Mouse (Mus musculus) adrenal gland, adult 18-20 months (tissue): ENCODE data around the gene Lrp10. TPM values are rescaled to one million over a fixed set of nuclear protein-coding genes. Genes with fewer than 3 reads are reported as not detected.
A peak's percentile ranks its signal among the peaks of the same experiment; 100 is the strongest.

ENCODE experiments used
- DNase-seq, 2 experiments: peaks; one replicate each; pipeline ENCODE4 v3.0.0; 2021 to 2022; ENCODE audit warnings: low spot score in 2 of 2
- long read RNA-seq, 2 experiments: library from polyadenylated mRNA; stranded (forward); transcript quantifications; one replicate each; pipeline ENCODE4 v2.0.0; 2021
- total RNA-seq, 2 experiments: library from RNA; stranded (reverse); gene quantifications; 1 replicate in 1 of 2; 2 replicates in 1 of 2; pipeline ENCODE4 v1.2.3; 2021

The Lrp10 gene
- total RNA-seq = 100 to 1,000 TPM in 1 of 2 experiments, 10 to 100 TPM in 1; 95.4 to 119 TPM
- long read RNA-seq, experiment 1, full-length matches to known transcripts = 160 of 183 reads
- long read RNA-seq, experiment 1, partial matches to known transcripts = 10 of 183 reads
- long read RNA-seq, experiment 1, other reads (novel, unspliced or antisense) = 13 of 183 reads
- long read RNA-seq, experiment 2, full-length matches to known transcripts = 75 of 128 reads
- long read RNA-seq, experiment 2, partial matches to known transcripts = 35 of 128 reads
- long read RNA-seq, experiment 2, other reads (novel, unspliced or antisense) = 18 of 128 reads

DNA sequence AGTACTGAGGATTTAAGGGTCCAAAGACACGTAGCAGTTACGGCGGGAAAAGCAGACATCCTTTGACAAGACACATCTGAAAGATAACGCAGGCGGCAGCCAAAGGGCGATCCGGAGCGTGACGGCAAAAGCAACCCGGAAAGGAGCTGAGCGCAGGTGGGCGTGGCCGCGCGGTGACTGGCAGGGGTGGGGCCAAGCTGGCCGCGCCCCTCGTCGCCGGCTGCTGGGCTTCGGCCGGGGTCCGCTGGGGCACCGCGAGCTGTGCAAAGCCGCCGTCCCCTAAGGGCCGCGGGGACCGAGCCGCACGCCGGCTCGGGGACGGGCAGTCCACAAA lies at the start of gene Lrp10:
Gene Lrp10 (plus strand): TSS at position 179 of the 334 bp plus-strand sequence.
- peak; percentile 90 for DNase-seq

DNA sequence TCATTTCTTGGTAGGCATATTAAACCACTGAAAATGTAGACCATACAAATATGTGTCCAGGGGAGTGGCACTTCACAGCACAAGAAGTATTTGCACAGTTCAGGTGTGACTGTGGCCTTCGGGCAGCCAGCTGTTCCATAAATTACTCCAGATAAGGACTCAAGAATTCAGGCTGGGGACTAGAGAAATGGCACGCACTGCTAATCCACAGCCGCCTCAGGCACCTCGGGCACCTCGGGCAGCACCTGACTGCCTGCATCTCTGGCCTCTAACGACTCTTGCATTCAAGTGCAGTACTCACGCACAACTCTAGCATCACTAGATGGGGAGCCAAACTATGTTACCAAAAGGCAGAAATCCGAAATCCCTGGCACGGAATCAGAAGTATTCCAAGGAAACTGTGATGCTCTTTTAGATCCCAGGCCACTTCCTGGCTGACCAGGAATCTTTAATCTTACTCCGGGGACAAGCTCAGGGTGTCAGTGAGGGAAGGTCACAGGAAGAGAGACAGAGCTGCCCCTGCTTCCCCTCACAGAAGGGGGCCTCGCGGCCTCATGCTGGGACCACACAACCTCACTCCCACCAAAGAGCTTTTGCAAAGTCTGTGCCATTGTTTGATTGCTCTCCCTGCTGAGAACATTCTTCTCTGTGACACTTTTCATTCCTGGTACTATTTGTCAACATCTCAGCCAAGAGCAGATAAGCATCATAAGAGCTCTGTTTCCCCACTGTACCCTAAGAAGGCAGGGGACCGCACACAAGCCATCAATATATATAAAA lies 48.5 kb upstream of the Lrp10 start:
- no peak for DNase-seq

DNA sequence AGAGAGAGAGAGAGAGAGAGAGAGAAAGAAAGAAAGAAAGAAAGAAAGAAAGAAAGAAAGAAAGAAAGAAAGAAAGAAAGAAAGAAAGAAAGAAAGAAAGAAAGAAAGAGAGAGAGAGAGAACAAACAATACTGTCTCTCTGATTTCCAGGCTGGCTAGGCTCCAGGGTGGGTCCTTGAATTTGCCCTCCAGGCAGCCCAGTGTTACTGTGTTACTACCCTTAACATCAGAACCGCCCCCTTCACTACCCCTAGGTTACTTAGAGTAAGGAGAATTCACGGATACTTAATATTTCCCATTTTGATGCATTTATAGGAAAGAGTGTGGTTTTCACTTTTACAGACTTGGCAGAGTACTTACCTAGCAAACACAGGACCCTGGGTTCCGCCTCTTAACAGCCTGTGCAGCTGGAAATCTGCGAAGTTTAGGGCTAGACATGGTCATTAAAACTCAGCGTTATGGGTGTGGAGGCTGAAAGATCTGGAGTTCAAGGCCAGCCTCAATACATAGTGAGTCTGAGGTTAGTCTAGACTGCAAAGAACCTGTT lies 47.6 kb upstream of the Lrp10 start:
- no peak for DNase-seq

DNA sequence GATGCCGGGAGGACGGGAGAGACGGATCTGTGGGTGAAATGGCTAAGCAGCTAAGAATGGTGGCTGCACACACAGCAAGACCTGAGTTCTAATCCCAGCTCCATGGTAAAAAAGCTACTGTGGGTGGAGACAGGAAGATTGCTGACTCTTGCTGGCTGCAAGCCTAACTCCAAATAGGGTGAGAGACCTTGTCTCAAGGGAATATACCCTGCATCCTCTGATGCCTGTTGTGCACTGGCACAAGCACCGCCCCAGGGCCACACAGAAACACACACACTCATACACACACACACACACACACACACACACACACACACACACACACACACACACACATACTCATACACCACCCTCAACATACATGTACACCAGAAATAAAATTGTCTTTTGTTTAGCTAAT lies 47.1 kb upstream of the Lrp10 start:
- DNase-seq = no peak

DNA sequence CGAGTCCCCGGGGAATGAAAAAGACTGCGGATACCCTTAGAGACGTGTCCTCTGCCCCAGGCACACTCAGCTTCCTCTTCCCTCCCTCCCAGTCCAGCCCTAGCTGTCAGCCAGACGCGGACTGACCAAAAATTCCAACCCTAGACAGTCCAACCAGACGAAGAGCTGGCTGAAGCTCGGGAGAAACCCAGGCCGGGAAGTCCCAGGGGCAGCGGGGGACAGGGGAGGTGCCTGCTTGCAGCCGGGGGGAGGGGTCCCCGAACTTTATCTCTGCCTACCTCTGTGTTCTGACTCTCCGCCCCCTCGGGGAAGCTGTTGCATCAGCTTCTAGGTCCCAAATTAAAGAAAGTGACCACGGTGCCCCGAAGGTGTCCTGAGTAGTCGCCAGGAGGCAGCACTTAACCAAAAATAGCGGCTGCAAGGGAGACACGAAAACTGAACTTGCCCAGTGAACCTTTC lies 46.3 kb upstream of the Lrp10 start, which contains the start of gene Slc7a7:
Gene Slc7a7 (minus strand): TSS at position 158 of the 459 bp plus-strand sequence.
- DNase-seq = no peak

DNA sequence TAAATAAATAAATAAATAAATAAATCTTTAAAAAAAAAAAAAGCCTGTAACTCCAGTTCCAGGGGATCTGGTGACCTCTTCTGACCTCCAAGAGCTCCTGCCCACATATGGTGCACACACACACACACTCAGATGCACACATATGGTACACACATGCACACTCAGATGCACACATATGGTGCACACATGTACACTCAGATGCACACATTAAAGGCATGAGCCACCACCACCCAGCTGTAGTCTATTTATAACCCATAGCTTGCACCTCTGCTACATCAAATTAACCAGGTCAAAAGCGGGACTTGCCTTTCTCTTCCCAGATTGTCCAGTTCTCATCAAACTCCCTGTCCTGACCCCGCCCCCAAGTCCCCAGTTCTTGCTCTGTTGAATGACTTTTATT lies 42.9 kb upstream of the Lrp10 start:
- no peak for DNase-seq

DNA sequence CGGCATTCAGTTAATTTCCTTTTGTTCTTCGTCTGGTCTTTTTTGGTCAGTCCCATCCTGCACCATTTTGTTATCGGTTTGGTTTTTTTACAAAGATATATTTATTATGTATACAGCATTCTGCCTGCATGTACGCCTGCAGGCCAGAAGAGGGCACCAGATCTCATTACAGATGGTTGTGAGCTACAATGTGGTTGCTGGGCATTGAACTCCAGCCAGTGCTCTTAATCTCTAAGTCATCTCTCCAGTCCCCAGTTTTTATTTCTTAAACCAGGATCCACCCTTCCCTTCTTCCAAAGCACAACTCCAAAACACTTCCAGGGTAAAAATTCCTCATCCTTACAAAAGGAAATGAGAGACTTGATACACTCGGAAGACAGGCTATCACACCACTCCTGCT lies 40.5 kb upstream of the Lrp10 start:
- DNase-seq = no peak

DNA sequence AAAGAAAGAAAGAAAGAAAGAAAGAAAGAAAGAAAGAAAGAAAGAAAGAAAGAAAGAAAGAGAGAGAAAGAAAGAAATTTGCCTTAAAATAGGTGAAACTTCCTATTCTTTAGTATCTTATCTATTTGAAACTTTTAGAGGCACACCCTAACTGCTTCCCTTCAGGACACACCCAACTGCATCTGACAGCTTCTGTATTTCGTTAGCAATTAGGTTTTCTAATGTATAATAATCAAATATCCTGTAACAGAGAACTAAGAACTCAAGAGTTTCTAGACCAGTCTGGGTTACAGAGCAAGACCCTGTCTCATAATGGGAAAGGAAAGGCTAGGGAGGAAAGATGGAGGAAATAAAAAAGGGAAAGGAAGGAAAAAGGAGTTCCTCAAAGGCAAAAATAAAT lies 39.3 kb upstream of the Lrp10 start:
- DNase-seq = no peak

DNA sequence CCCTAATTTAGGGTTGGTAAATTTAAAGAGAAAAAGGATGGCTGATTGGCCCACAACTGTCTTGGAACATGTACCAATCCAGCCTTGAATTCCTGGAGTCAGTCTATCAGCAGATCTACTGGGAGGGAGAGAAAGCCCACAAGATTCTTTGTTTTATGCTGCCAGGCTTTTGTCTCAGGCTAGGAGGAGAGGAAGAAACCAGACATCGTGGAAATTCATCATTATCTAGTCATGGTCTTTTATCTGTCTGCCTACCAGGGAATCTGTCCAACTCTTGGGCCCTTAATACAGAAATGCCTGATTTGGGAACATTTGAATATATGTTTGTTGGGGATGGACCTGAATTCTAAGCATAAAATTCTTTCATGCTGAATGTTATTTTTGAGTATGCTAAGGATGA lies 38.4 kb upstream of the Lrp10 start:
- no peak for DNase-seq

DNA sequence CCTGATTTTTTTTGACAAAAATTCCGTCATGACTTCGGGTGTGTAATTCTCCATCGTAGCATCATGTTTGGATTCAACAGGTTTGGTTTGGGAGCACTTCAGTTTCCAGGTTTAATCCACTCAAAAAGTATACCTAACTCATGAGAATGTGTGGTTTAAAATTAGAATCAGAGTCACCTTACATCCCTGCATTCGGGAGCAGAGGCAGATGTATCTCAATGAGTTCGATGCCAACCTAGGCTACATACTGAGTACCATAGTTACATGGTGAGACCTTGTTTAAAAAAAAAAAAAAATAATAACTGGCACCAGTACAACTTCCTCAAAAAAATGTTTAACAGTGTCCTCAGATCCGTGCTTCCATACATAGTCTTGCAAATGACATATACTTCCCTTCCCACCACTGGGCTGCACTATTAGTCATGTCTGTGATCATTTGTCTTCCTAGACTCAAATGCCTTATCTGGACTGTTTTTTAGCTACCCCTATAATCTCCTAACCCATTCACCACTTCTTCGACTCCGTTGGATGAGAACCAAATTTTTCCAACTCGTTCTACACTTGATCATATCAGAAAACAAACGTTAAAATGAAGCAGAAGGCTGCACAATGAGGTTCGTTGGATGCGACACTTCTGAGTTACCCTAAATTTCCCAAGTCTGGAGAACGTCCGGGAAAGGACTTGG lies 37.8 kb upstream of the Lrp10 start:
- DNase-seq = no peak

DNA sequence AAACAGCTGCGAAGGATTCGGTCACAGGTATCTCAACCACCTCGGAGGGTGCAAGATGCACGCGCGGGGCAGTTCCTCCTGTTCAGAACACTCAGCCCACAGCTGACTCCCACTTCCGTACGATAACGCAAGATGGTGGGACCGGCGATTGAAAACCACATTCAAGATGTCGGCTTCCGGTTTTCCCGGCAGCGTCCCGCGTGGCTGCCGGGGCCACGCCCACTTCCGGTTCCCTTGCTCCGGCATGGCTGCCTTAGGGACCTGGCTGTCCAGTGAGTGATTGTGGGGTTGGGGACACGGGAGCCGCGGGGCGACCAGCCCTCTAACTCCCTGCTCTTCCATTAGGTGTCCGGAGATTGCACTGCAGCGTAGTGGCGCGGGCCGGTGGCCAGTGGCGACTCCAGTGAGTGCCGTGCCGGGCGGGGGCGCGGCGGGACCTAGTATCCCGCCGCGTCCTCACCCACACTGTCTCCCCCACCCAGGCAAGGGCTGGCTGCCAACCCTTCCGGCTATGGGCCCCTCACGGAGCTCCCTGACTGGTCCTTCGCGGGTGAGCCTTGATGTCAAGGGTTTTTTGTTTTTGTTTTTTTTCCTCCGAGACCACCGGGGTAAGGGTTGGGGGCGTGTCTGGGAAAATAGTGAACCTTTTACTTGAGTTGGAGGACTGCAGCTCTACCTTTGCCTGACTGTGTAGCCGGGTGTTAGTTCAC lies 37.1 kb upstream of the Lrp10 start, which contains the start of gene Mrpl52:
Gene Mrpl52 (plus strand): TSS at position 221 of the 710 bp plus-strand sequence.
- DNase-seq = peak; percentile 85 to 93

DNA sequence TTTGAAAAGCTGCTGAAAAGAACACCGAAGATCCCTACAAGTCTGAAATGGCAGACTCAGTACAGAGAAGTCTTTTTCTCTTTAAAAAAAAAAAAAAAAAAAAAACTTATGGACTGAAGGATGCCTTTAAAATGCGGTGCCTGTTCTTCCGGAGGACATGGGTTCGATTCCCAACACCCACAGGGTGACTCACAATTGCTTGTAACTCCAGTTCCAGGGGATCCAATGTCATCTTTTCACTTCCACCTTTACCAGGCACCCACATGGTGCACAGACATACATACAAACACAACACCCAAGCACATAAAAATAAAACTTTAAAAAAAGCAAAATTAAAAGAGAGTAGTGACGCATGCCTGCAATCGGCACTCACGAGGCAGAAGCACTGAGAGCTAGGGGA lies 36.2 kb upstream of the Lrp10 start:
- DNase-seq = no peak

DNA sequence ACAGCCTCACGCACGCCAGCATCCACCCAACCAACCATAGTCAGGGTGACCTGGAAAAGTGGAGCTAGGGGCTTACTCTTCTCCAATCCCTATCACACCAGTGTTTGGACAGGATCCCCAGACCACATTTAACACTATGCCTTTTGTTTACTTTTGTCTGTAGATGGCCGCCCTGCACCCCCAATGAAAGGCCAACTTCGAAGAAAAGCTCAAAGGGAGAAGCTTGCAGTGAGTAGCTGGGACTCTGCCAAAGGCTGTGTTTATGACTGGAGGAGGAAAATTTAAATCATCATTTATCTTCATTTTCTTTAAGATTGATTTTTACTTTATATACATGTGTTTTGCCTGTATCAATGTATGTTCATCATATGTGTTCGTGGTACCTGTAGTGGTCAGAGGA lies 35.5 kb upstream of the Lrp10 start:
- no peak for DNase-seq

DNA sequence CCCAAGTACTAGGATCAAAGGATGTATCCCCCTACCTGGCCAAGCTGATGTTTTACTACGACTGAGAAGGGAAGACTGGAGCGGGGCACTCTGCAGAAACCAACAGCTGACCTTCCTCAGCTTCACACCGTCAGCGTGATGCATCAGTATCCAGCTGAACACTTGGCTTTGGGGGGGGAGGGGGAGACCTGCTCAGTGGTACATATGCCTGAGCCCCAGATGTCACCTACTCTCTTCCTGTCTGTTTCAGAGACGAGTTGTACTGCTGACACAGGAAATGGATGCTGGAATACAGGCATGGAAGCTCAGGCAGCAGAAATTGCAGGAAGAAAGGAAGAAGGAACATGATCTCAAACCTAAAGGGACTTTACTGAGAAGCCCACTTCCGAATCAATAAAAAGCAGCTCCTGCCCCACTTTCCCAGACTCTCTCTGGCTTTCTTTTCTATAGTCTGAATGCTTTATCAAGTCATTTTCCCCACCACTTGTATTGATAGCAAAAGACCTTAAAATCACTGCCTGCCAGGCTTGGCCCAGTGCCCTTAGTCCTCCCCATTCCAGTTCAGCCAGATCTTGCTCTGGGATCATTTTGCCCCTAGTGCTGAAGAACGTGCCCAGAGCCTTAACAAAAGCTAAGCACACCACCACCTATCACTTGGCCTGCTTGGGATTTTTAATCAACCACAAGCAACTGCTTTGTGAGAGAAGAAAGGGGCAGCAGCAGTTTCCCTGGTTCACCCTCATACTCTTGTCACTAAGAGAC lies 34.4 kb upstream of the Lrp10 start:
- DNase-seq = no peak

DNA sequence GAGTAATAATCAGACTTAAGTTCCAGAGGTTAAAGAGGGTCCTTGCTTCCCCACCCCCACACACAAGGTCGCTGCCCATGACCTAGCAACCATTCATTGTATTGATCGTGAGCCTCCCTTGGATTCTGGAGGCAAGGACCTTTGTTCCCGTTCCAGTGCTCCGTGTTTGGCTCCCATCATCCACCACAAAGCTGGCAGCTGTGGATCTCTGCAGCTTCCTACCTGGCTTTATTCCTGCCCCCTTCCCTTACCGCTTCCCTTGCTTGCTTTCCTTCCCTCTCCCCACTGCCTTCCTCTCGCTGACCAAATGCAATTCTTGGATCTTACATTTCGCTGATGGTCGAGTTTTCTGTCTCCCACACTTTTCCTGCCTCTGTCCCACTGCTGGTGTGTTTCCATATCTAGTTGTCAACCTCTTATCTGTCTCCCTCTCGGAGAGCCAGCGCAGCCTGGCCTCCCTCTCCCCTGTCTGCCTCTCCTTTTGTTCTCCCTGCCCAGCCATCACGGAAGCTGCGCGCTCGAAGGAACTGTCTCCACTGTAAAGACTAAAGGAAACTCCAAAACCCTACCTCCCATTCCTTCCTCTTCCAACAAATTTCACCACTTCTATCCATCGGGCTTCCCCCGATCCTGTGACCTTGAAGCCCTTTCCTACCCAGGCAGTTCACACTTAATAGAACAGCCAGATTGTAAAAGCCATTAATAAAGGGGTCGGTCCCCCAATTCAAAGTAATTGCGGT lies 33.4 kb upstream of the Lrp10 start:
- DNase-seq = no peak

DNA sequence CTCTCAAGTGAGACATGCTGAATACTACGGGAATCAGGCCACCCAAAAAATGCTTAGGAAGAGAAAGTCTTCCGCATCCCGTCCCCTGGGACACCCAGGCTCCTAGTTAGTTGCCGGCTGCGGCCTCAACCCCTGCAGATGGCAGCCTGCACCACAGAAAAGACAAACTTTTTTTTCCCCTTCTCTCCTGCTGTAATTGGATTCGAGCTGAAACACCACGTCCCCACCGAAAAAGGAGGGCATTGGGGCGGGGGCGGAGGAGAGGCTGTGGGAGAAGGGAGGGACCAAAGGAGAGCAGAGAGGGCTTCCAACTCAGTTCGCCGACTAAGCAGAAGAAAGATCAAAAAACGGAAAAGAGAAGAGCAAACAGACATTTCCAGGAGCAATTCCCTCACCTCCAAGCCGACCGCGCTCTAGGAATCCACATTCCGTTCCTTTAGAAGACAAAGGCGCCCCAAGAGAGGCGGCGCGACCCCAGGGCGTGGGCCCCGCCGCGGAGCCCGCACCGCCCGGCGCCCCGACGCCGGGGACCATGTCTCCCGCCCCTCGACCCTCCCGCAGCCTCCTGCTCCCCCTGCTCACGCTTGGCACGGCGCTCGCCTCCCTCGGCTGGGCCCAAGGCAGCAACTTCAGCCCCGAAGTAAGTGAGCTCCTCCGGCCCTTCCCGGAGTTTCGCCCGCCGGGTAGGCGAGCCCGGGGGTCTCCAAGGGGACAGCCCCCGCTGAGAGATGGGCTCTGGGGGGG lies 32.4 kb upstream of the Lrp10 start, which contains the start of gene Mmp14:
Gene Mmp14 (plus strand): TSS at position 279 of the 744 bp plus-strand sequence.
- peak; percentile 57 to 64 for DNase-seq

DNA sequence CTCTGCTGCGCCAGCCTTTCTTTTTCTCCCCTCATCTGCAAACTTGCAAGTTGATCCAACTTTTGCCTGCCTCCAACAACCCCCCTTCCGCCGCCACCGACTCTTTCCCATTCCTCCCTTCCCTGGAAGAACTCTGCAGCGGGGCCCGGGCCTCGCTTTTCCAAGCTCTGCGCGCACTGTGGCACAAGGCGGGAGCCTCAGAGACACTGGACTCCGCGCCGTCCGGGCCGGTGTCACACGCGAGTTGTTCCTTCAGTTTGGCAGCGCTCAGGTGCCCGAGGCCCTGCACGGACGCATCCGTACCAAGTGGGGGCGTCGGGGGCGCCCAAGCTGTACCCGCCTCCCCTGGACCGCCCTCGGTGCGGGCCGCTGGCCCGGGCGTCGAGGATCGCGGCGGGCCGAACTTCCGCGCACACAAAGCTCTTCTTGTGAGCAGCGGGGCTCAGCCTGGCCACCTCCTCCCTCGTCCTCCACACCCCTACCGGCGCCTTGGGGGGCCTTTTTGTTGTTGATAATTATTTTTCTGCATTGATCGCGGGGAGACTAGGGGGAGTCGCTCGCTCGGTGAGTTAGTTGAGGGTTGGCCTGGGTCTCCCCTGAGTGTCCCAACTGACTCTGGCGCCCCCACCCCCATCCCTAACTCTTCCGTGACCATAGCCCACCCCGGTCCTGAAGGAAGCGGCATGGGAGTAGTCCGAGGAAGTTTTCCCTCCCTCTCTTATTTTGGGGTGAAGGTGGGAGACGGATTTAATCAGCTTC lies 31.7 kb upstream of the Lrp10 start:
- peak; percentile 48 to 55 for DNase-seq
